Mouse (Mus musculus): ENCODE data around the gene Plagl2. TPM values are rescaled to one million over a fixed set of nuclear protein-coding genes. Genes with fewer than 3 reads are reported as not detected.
"Not testable (repeated sequence)": the region's sequence is repeated elsewhere in the genome, so short reads cannot be mapped to it uniquely, and the experiment has no call there.

The Plagl2 gene
- 1 to 10 TPM; 3.5 to 4.1 TPM for total RNA-seq (2021)
- 3.0 and 4.7 TPM in 2 replicates for polyA plus RNA-seq (2012; rRNA removed)
- long read RNA-seq: 0 reads

GRCm38 (mm10) chr2:153241250-153242014 is at the start of gene Plagl2, which contains the start of gene Pofut1:
Plagl2 (minus strand) TSS chr2:153241426.
Pofut1 (plus strand) TSS chr2:153241533.
- TF ChIP-seq CTCF (IDR thresholded peaks at IDR 0.05): peak; percentile 57
- TF ChIP-seq POLR2A (IDR thresholded peaks at IDR 0.05; ENCODE audit: insufficient read depth, low read depth, low read length): peak; percentile 37; the same call in 1 of the 2 replicates
- no peak for TF ChIP-seq EP300 (IDR thresholded peaks at IDR 0.05; ENCODE audit: insufficient read depth, low read depth, low read length)
- H3K36me3 ChIP-seq (ENCODE audit: control insufficient read depth, insufficient read depth, low read length): peaks cover 16% of the 10 kb centered on the region
- no peaks in the 10 kb centered on the region for H3K27me3 ChIP-seq (ENCODE audit: control insufficient read depth, insufficient read depth, low read length)
- H3K79me2 ChIP-seq (replicated peaks; ENCODE audit: control insufficient read depth, insufficient read depth, low read length): peaks cover 2% of the 10 kb centered on the region; the same call in 1 of the 2 replicates
- WGBS: under 1% methylated on average over 71 of the region's 72 CpGs
- H3K27ac ChIP-seq: peak within 1 kb of the TSS; percentile 90
- H3K4me3 ChIP-seq: peak within 1 kb of the TSS; percentile 73
- peak within 1 kb of the TSS; percentile 99 for H3K9ac ChIP-seq (ENCODE audit: low read depth, low read length)
- H3K4me1 ChIP-seq (ENCODE audit: control insufficient read depth, insufficient read depth, low read length): peaks cover 5% of the 10 kb centered on the region
- DNase-seq: peak; percentile 95 to 96
- intact Hi-C loops (cut with DNase I): loop anchor here (1.0 to 5.0 kb wide), 5 partner anchors 49 to 201 kb away; partner anchors contain the start of genes Kif3b and Tm9sf4

GRCm38 (mm10) chr2:153287835-153288234 is 46.6 kb upstream of the Plagl2 start:
- Histone ChIP-seq H3K79me2 (replicated peaks; ENCODE audit: control insufficient read depth, insufficient read depth, low read length) (peaks cover 4% of the 10 kb centered on the region; the same call in 1 of the 2 replicates), H3K27ac (no peak overlapping the region), H3K4me1 (ENCODE audit: control insufficient read depth, insufficient read depth, low read length) (peaks cover 5% of the 10 kb centered on the region), H3K9ac (ENCODE audit: low read depth, low read length) (no peak overlapping the region), H3K36me3 (ENCODE audit: control insufficient read depth, insufficient read depth, low read length) (no peaks in the 10 kb centered on the region), H3K27me3 (ENCODE audit: control insufficient read depth, insufficient read depth, low read length) (no peaks in the 10 kb centered on the region), H3K4me3 (no peak overlapping the region)
- no peak for DNase-seq
- intact Hi-C loops (cut with DNase I): no loop called here
- WGBS: 47% methylated on average over 6 of the region's 6 CpGs
- no peak for TF ChIP-seq POLR2A (IDR thresholded peaks at IDR 0.05; ENCODE audit: insufficient read depth, low read depth, low read length)
- no peak for TF ChIP-seq EP300 (IDR thresholded peaks at IDR 0.05; ENCODE audit: insufficient read depth, low read depth, low read length)
- no peak for TF ChIP-seq CTCF (IDR thresholded peaks at IDR 0.05)

GRCm38 (mm10) chr2:153286524-153286923 is 45.3 kb upstream of the Plagl2 start:
- no peak for TF ChIP-seq EP300 (IDR thresholded peaks at IDR 0.05; ENCODE audit: insufficient read depth, low read depth, low read length)
- no peak for TF ChIP-seq CTCF (IDR thresholded peaks at IDR 0.05)
- no peak for TF ChIP-seq POLR2A (IDR thresholded peaks at IDR 0.05; ENCODE audit: insufficient read depth, low read depth, low read length)
- DNase-seq: no peak
- no peaks in the 10 kb centered on the region for H3K36me3 ChIP-seq (ENCODE audit: control insufficient read depth, insufficient read depth, low read length)
- H3K4me1 ChIP-seq (ENCODE audit: control insufficient read depth, insufficient read depth, low read length): peaks cover 2% of the 10 kb centered on the region; the same call in 1 of the 2 replicates
- H3K27me3 ChIP-seq (ENCODE audit: control insufficient read depth, insufficient read depth, low read length): no peaks in the 10 kb centered on the region
- 83% methylated on average over 4 of the region's 4 CpGs for WGBS
- peaks cover 3% of the 10 kb centered on the region; the same call in 1 of the 2 replicates for H3K79me2 ChIP-seq (replicated peaks; ENCODE audit: control insufficient read depth, insufficient read depth, low read length)
- no peak overlapping the region for H3K4me3 ChIP-seq
- no peak overlapping the region for H3K27ac ChIP-seq
- no peak overlapping the region for H3K9ac ChIP-seq (ENCODE audit: low read depth, low read length)
- intact Hi-C loops (cut with DNase I): no loop called here

GRCm38 (mm10) chr2:153283919-153284318 is 42.7 kb upstream of the Plagl2 start:
- 85% methylated on average over 6 of the region's 6 CpGs for WGBS
- TF ChIP-seq POLR2A (IDR thresholded peaks at IDR 0.05; ENCODE audit: insufficient read depth, low read depth, low read length) (no peak), EP300 (IDR thresholded peaks at IDR 0.05; ENCODE audit: insufficient read depth, low read depth, low read length) (no peak), CTCF (IDR thresholded peaks at IDR 0.05) (no peak)
- no peak overlapping the region for H3K9ac ChIP-seq (ENCODE audit: low read depth, low read length)
- intact Hi-C loops (cut with DNase I): no loop called here
- H3K27me3 ChIP-seq (ENCODE audit: control insufficient read depth, insufficient read depth, low read length): no peaks in the 10 kb centered on the region
- H3K27ac ChIP-seq: no peak overlapping the region
- DNase-seq: no peak
- no peaks in the 10 kb centered on the region for H3K4me1 ChIP-seq (ENCODE audit: control insufficient read depth, insufficient read depth, low read length)
- no peaks in the 10 kb centered on the region for H3K79me2 ChIP-seq (replicated peaks; ENCODE audit: control insufficient read depth, insufficient read depth, low read length)
- no peak overlapping the region for H3K4me3 ChIP-seq
- H3K36me3 ChIP-seq (ENCODE audit: control insufficient read depth, insufficient read depth, low read length): no peaks in the 10 kb centered on the region

GRCm38 (mm10) chr2:153278357-153278756 is 37.1 kb upstream of the Plagl2 start:
- intact Hi-C loops (cut with DNase I): no loop called here

GRCm38 (mm10) chr2:153276846-153277245 is 35.6 kb upstream of the Plagl2 start:
- H3K9ac ChIP-seq (ENCODE audit: low read depth, low read length); H3K27me3 ChIP-seq (ENCODE audit: control insufficient read depth, insufficient read depth, low read length); H3K79me2 ChIP-seq (replicated peaks; ENCODE audit: control insufficient read depth, insufficient read depth, low read length); H3K4me3 ChIP-seq; H3K4me1 ChIP-seq (ENCODE audit: control insufficient read depth, insufficient read depth, low read length); intact Hi-C loops (cut with DNase I); H3K36me3 ChIP-seq (ENCODE audit: control insufficient read depth, insufficient read depth, low read length); H3K27ac ChIP-seq; DNase-seq: not testable (repeated sequence)
- TF ChIP-seq CTCF (IDR thresholded peaks at IDR 0.05): peak; percentile 19; the same call in 1 of the 2 replicates
- WGBS: 95% methylated on average over 5 of the region's 5 CpGs

More at GRCm38 (mm10) chr2:153278357-153278756, 37.1 kb upstream of the Plagl2 start:
- H3K9ac ChIP-seq (ENCODE audit: low read depth, low read length): no peak overlapping the region
- no peaks in the 10 kb centered on the region for H3K27me3 ChIP-seq (ENCODE audit: control insufficient read depth, insufficient read depth, low read length)
- H3K36me3 ChIP-seq (ENCODE audit: control insufficient read depth, insufficient read depth, low read length): no peaks in the 10 kb centered on the region
- H3K79me2 ChIP-seq (replicated peaks; ENCODE audit: control insufficient read depth, insufficient read depth, low read length): no peaks in the 10 kb centered on the region
- DNase-seq: no peak
- H3K4me3 ChIP-seq: no peak overlapping the region
- TF ChIP-seq CTCF (IDR thresholded peaks at IDR 0.05) (no peak), POLR2A (IDR thresholded peaks at IDR 0.05; ENCODE audit: insufficient read depth, low read depth, low read length) (no peak), EP300 (IDR thresholded peaks at IDR 0.05; ENCODE audit: insufficient read depth, low read depth, low read length) (no peak)
- H3K27ac ChIP-seq: no peak overlapping the region
- 86% methylated on average over 5 of the region's 5 CpGs for WGBS
- H3K4me1 ChIP-seq (ENCODE audit: control insufficient read depth, insufficient read depth, low read length): no peaks in the 10 kb centered on the region

All from heart, adult 2 months (tissue).